Mouse (Mus musculus): ENCODE data around the gene Ttbk2.

Ttbk2 gene

GRCm38 (mm10) chr2:120731877-120732530, 118.4 kb downstream of the Ttbk2 start:
- DNase-seq, result no peak

- peak; percentile 92 for DNase-seq
Measured at GRCm38 (mm10) chr2:120731167-120731862, 119.1 kb downstream of the Ttbk2 start.

GRCm38 (mm10) chr2:120730639-120731166, 119.7 kb downstream of the Ttbk2 start:
- DNase-seq, result no peak

- peak; percentile 28 for DNase-seq
Measured at GRCm38 (mm10) chr2:120729775-120730585, 120.4 kb downstream of the Ttbk2 start.

- DNase-seq, result no peak
Measured at GRCm38 (mm10) chr2:120724176-120724575, 126.2 kb downstream of the Ttbk2 start.

- DNase-seq, result no peak
Measured at GRCm38 (mm10) chr2:120723621-120724020, 126.8 kb downstream of the Ttbk2 start.

GRCm38 (mm10) chr2:120722491-120722890, 127.9 kb downstream of the Ttbk2 start:
- no peak for DNase-seq

- no peak for DNase-seq
Measured at GRCm38 (mm10) chr2:120721911-120722310, 128.5 kb downstream of the Ttbk2 start.

GRCm38 (mm10) chr2:120720821-120721220, 129.6 kb downstream of the Ttbk2 start:
- DNase-seq, result no peak

- no peak for DNase-seq
Measured at GRCm38 (mm10) chr2:120718496-120718895, 131.9 kb downstream of the Ttbk2 start.

- no peak for DNase-seq
Measured at GRCm38 (mm10) chr2:120713441-120713840, 137.0 kb downstream of the Ttbk2 start.

GRCm38 (mm10) chr2:120710948-120711347, 139.5 kb downstream of the Ttbk2 start:
- DNase-seq, result no peak

- DNase-seq, result no peak
Measured at GRCm38 (mm10) chr2:120710154-120710553, 140.2 kb downstream of the Ttbk2 start.

- DNase-seq, result no peak
Measured at GRCm38 (mm10) chr2:120707041-120707440, 143.4 kb downstream of the Ttbk2 start.

- no peak for DNase-seq
Measured at GRCm38 (mm10) chr2:120702675-120703074, 147.7 kb downstream of the Ttbk2 start.

- no peak for DNase-seq
Measured at GRCm38 (mm10) chr2:120700379-120700885, 150.0 kb downstream of the Ttbk2 start.

GRCm38 (mm10) chr2:120697767-120698166, 152.6 kb downstream of the Ttbk2 start:
- DNase-seq, result no peak
